Mouse (Mus musculus): Measurements from ENCODE around the gene Chrna9. TPM values are rescaled to one million over a fixed set of nuclear protein-coding genes. Genes with fewer than 3 reads are reported as not detected.

The Chrna9 gene
- polyA plus RNA-seq, 1 experiment from 2014 or later, result not detected

GRCm38 (mm10) chr5:65919326-65919725 is 15.4 kb upstream of the Chrna9 start:
- Histone ChIP-seq H3K36me3 (no peaks in the 10 kb centered on the region), H3K4me2 (no peak overlapping the region), H3K4me3 (no peak overlapping the region), H3K27me3 (no peaks in the 10 kb centered on the region), H3K27ac (no peak overlapping the region), H3K9ac (no peak overlapping the region), H3K4me1 (peaks cover 4% of the 10 kb centered on the region; the same call in 1 of the 2 replicates), H3K9me3 (no peaks in the 10 kb centered on the region)
- 76% methylated on average over 12 of the region's 12 CpGs for WGBS
- ATAC-seq (ENCODE audit: insufficient number of reproducible peaks, insufficient read depth, low FRiP score, low TSS enrichment, low read depth), result no peak

- H3K4me1 ChIP-seq, result peaks cover 4% of the 10 kb centered on the region; the same call in 1 of the 2 replicates
- no peak for ATAC-seq (ENCODE audit: insufficient number of reproducible peaks, insufficient read depth, low FRiP score, low TSS enrichment, low read depth)
- no peaks in the 10 kb centered on the region for H3K27me3 ChIP-seq
- H3K9me3 ChIP-seq, result no peaks in the 10 kb centered on the region
- WGBS, result 94% methylated on average over 3 of the region's 3 CpGs
- H3K36me3 ChIP-seq, result no peaks in the 10 kb centered on the region
- no peak overlapping the region for H3K4me3 ChIP-seq
- H3K4me2 ChIP-seq, result no peak overlapping the region
- no peak overlapping the region for H3K9ac ChIP-seq
- H3K27ac ChIP-seq, result no peak overlapping the region
These were observed 14.8 kb upstream of the Chrna9 start for GRCm38 (mm10) chr5:65919904-65920303.

- no peak overlapping the region for H3K4me3 ChIP-seq
- no peak overlapping the region for H3K27ac ChIP-seq
- no peaks in the 10 kb centered on the region for H3K9me3 ChIP-seq
- H3K4me2 ChIP-seq, result no peak overlapping the region
- no peak overlapping the region for H3K9ac ChIP-seq
- H3K27me3 ChIP-seq, result no peaks in the 10 kb centered on the region
- no peaks in the 10 kb centered on the region for H3K36me3 ChIP-seq
- H3K4me1 ChIP-seq, result peaks cover 4% of the 10 kb centered on the region; the same call in 1 of the 2 replicates
- no peak for ATAC-seq (ENCODE audit: insufficient number of reproducible peaks, insufficient read depth, low FRiP score, low TSS enrichment, low read depth)
- 76% methylated on average over 12 of the region's 12 CpGs for WGBS
These were observed 13.9 kb upstream of the Chrna9 start for GRCm38 (mm10) chr5:65920701-65921426.

- Histone ChIP-seq H3K27me3 (no peaks in the 10 kb centered on the region), H3K4me3 (no peak overlapping the region), H3K27ac (no peak overlapping the region), H3K4me1 (peaks cover 4% of the 10 kb centered on the region; the same call in 1 of the 2 replicates), H3K4me2 (no peak overlapping the region), H3K9ac (no peak overlapping the region), H3K36me3 (no peaks in the 10 kb centered on the region), H3K9me3 (no peaks in the 10 kb centered on the region)
- no peak for ATAC-seq (ENCODE audit: insufficient number of reproducible peaks, insufficient read depth, low FRiP score, low TSS enrichment, low read depth)
- WGBS, result 79% methylated on average over 9 of the region's 9 CpGs
These were observed 13.1 kb upstream of the Chrna9 start for GRCm38 (mm10) chr5:65921477-65922138.

GRCm38 (mm10) chr5:65926666-65927065 is 8.1 kb upstream of the Chrna9 start:
- Histone ChIP-seq H3K4me3 (no peak overlapping the region), H3K27ac (no peak overlapping the region), H3K36me3 (no peaks in the 10 kb centered on the region), H3K4me2 (no peak overlapping the region), H3K9ac (no peak overlapping the region), H3K4me1 (no peaks in the 10 kb centered on the region), H3K27me3 (no peaks in the 10 kb centered on the region), H3K9me3 (no peaks in the 10 kb centered on the region)
- no peak for ATAC-seq (ENCODE audit: insufficient number of reproducible peaks, insufficient read depth, low FRiP score, low TSS enrichment, low read depth)
- WGBS, result 80% methylated on average over 6 of the region's 6 CpGs

- H3K36me3 ChIP-seq, result no peaks in the 10 kb centered on the region
- H3K9me3 ChIP-seq, result no peaks in the 10 kb centered on the region
- no peak overlapping the region for H3K9ac ChIP-seq
- no peaks in the 10 kb centered on the region for H3K4me1 ChIP-seq
- no peak overlapping the region for H3K4me3 ChIP-seq
- H3K4me2 ChIP-seq, result no peak overlapping the region
- no peaks in the 10 kb centered on the region for H3K27me3 ChIP-seq
- 72% methylated on average over 7 of the region's 7 CpGs for WGBS
- no peak for ATAC-seq (ENCODE audit: insufficient number of reproducible peaks, insufficient read depth, low FRiP score, low TSS enrichment, low read depth)
- H3K27ac ChIP-seq, result no peak overlapping the region
These were observed 5.6 kb upstream of the Chrna9 start for GRCm38 (mm10) chr5:65929162-65929561.

GRCm38 (mm10) chr5:65930171-65930570 is 4.5 kb upstream of the Chrna9 start:
- no peak overlapping the region for H3K4me2 ChIP-seq
- no peak for ATAC-seq (ENCODE audit: insufficient number of reproducible peaks, insufficient read depth, low FRiP score, low TSS enrichment, low read depth)
- WGBS, result 83% methylated on average over 4 of the region's 4 CpGs

GRCm38 (mm10) chr5:65933258-65933657 is 1.5 kb upstream of the Chrna9 start:
- H3K9ac ChIP-seq, result no peak overlapping the region
- no peak for ATAC-seq (ENCODE audit: insufficient number of reproducible peaks, insufficient read depth, low FRiP score, low TSS enrichment, low read depth)
- H3K9me3 ChIP-seq, result no peaks in the 10 kb centered on the region
- H3K4me1 ChIP-seq, result no peaks in the 10 kb centered on the region
- H3K4me3 ChIP-seq, result no peak overlapping the region
- 87% methylated on average over 4 of the region's 4 CpGs for WGBS
- no peak overlapping the region for H3K27ac ChIP-seq
- no peaks in the 10 kb centered on the region for H3K27me3 ChIP-seq
- no peak overlapping the region for H3K4me2 ChIP-seq
- H3K36me3 ChIP-seq, result no peaks in the 10 kb centered on the region

More at GRCm38 (mm10) chr5:65930171-65930570, 4.5 kb upstream of the Chrna9 start:
- no peaks in the 10 kb centered on the region for H3K4me1 ChIP-seq
- no peak overlapping the region for H3K4me3 ChIP-seq
- no peaks in the 10 kb centered on the region for H3K27me3 ChIP-seq
- H3K9me3 ChIP-seq, result no peaks in the 10 kb centered on the region
- no peaks in the 10 kb centered on the region for H3K36me3 ChIP-seq
- no peak overlapping the region for H3K9ac ChIP-seq
- no peak overlapping the region for H3K27ac ChIP-seq

GRCm38 (mm10) chr5:65933764-65934163 is 957 bp upstream of the Chrna9 start:
- ATAC-seq (ENCODE audit: insufficient number of reproducible peaks, insufficient read depth, low FRiP score, low TSS enrichment, low read depth), result no peak
- H3K27ac ChIP-seq, result no peak overlapping the region
- no peak overlapping the region for H3K4me2 ChIP-seq
- WGBS, result 82% methylated on average over 2 of the region's 2 CpGs
- H3K9ac ChIP-seq, result no peak overlapping the region
- no peaks in the 10 kb centered on the region for H3K36me3 ChIP-seq
- H3K4me3 ChIP-seq, result no peak overlapping the region
- H3K27me3 ChIP-seq, result no peaks in the 10 kb centered on the region
- no peaks in the 10 kb centered on the region for H3K4me1 ChIP-seq
- H3K9me3 ChIP-seq, result no peaks in the 10 kb centered on the region

- no peaks in the 10 kb centered on the region for H3K36me3 ChIP-seq
- no peak overlapping the region for H3K27ac ChIP-seq
- no peak overlapping the region for H3K9ac ChIP-seq
- WGBS, result 73% methylated on average over 11 of the region's 11 CpGs
- no peak overlapping the region for H3K4me2 ChIP-seq
- no peak overlapping the region for H3K4me3 ChIP-seq
- H3K4me1 ChIP-seq, result no peaks in the 10 kb centered on the region
- H3K9me3 ChIP-seq, result no peaks in the 10 kb centered on the region
- no peak for ATAC-seq (ENCODE audit: insufficient number of reproducible peaks, insufficient read depth, low FRiP score, low TSS enrichment, low read depth)
- no peaks in the 10 kb centered on the region for H3K27me3 ChIP-seq
These were observed 2.4 kb downstream of the Chrna9 start for GRCm38 (mm10) chr5:65937011-65937726.

GRCm38 (mm10) chr5:65937998-65938715 is 3.4 kb downstream of the Chrna9 start:
- Histone ChIP-seq H3K4me1 (no peaks in the 10 kb centered on the region), H3K4me2 (no peak overlapping the region), H3K36me3 (no peaks in the 10 kb centered on the region), H3K27me3 (no peaks in the 10 kb centered on the region), H3K9me3 (no peaks in the 10 kb centered on the region), H3K4me3 (no peak overlapping the region), H3K27ac (no peak overlapping the region), H3K9ac (no peak overlapping the region)
- 60% methylated on average over 9 of the region's 9 CpGs for WGBS
- 0 out of 2 replicates have a peak, but pooled peaks have one; percentile 48 for ATAC-seq (ENCODE audit: insufficient number of reproducible peaks, insufficient read depth, low FRiP score, low TSS enrichment, low read depth)

All from embryonic facial prominence, embryonic 13.5 days (tissue).